Mouse (Mus musculus): ENCODE measurements at regions not wholly inside any gene's neighbourhood (a gene's known extent, or its start where the extent isn't known, plus 50 kb on each side); places are given as distances from the start of the nearest gene placed in this dataset.
"Not testable (repeated sequence)": the region's sequence is repeated elsewhere in the genome, so short reads cannot be mapped to it uniquely, and the experiment has no call there.

GRCm38 (mm10) chr12:113701841-113702240 lies 158.1 kb downstream of the Adam6a start:
- H3K4me1 ChIP-seq (ENCODE audit: control insufficient read depth, insufficient read depth, low read length); H3K4me3 ChIP-seq (replicated peaks; ENCODE audit: extremely low read depth, low read depth, low read length); DNase-seq: not testable (repeated sequence)
- WGBS = 51% methylated on average over 5 of the region's 5 CpGs

- not testable (repeated sequence) for H3K4me3 ChIP-seq (replicated peaks; ENCODE audit: extremely low read depth, low read depth, low read length); H3K4me1 ChIP-seq (ENCODE audit: control insufficient read depth, insufficient read depth, low read length)
- DNase-seq = peak; percentile 2
- 4% methylated on average over 1 of the region's 1 CpGs for WGBS
Measured at GRCm38 (mm10) chr12:113716406-113716805, 172.7 kb downstream of the Adam6a start.

- H3K4me1 ChIP-seq (ENCODE audit: control insufficient read depth, insufficient read depth, low read length) = no peaks in the 10 kb centered on the region
- H3K4me3 ChIP-seq (replicated peaks; ENCODE audit: extremely low read depth, low read depth, low read length) = no peak overlapping the region
- DNase-seq = no peak
- no peak for TF ChIP-seq POLR2A (IDR thresholded peaks at IDR 0.05; ENCODE audit: borderline replicate concordance, extremely low read depth, low read depth, low read length)
- TF ChIP-seq CTCF (IDR thresholded peaks at IDR 0.05; ENCODE audit: insufficient read depth, low read length) = no peak
- WGBS = 53% methylated on average over 4 of the region's 4 CpGs
Measured at GRCm38 (mm10) chr12:113735847-113736246, 192.1 kb downstream of the Adam6a start.

- 52% methylated on average over 1 of the region's 1 CpGs for WGBS
- H3K4me3 ChIP-seq (replicated peaks; ENCODE audit: extremely low read depth, low read depth, low read length) = no peak overlapping the region
- DNase-seq = no peak
- TF ChIP-seq CTCF (IDR thresholded peaks at IDR 0.05; ENCODE audit: insufficient read depth, low read length) (no peak), POLR2A (IDR thresholded peaks at IDR 0.05; ENCODE audit: borderline replicate concordance, extremely low read depth, low read depth, low read length) (no peak)
- no peaks in the 10 kb centered on the region for H3K4me1 ChIP-seq (ENCODE audit: control insufficient read depth, insufficient read depth, low read length)
Measured at GRCm38 (mm10) chr12:113746277-113746676, 202.6 kb downstream of the Adam6a start.

GRCm38 (mm10) chr12:113747987-113748386 lies 204.3 kb downstream of the Adam6a start:
- DNase-seq = no peak
- H3K4me3 ChIP-seq (replicated peaks; ENCODE audit: extremely low read depth, low read depth, low read length) = no peak overlapping the region
- no peaks in the 10 kb centered on the region for H3K4me1 ChIP-seq (ENCODE audit: control insufficient read depth, insufficient read depth, low read length)
- TF ChIP-seq POLR2A (IDR thresholded peaks at IDR 0.05; ENCODE audit: borderline replicate concordance, extremely low read depth, low read depth, low read length) = no peak
- no peak for TF ChIP-seq CTCF (IDR thresholded peaks at IDR 0.05; ENCODE audit: insufficient read depth, low read length)

GRCm38 (mm10) chr12:113769587-113769986 lies 225.9 kb downstream of the Adam6a start:
- DNase-seq = no peak
- Histone ChIP-seq H3K4me1 (ENCODE audit: control insufficient read depth, insufficient read depth, low read length) (no peaks in the 10 kb centered on the region), H3K4me3 (replicated peaks; ENCODE audit: extremely low read depth, low read depth, low read length) (no peak overlapping the region)
- TF ChIP-seq CTCF (IDR thresholded peaks at IDR 0.05; ENCODE audit: insufficient read depth, low read length) (no peak), POLR2A (IDR thresholded peaks at IDR 0.05; ENCODE audit: borderline replicate concordance, extremely low read depth, low read depth, low read length) (no peak)
- WGBS = 39% methylated on average over 1 of the region's 1 CpGs

GRCm38 (mm10) chr12:113795876-113796275 lies 252.2 kb downstream of the Adam6a start:
- DNase-seq; H3K4me1 ChIP-seq (ENCODE audit: control insufficient read depth, insufficient read depth, low read length): not testable (repeated sequence)
- WGBS = 0% methylated on average over 1 of the region's 1 CpGs

GRCm38 (mm10) chr12:113826377-113826776 lies 282.7 kb downstream of the Adam6a start:
- DNase-seq = no peak
- TF ChIP-seq CTCF (IDR thresholded peaks at IDR 0.05; ENCODE audit: insufficient read depth, low read length) = no peak
- TF ChIP-seq POLR2A (IDR thresholded peaks at IDR 0.05; ENCODE audit: borderline replicate concordance, extremely low read depth, low read depth, low read length) = no peak
- no peaks in the 10 kb centered on the region for H3K4me1 ChIP-seq (ENCODE audit: control insufficient read depth, insufficient read depth, low read length)
- no peak overlapping the region for H3K4me3 ChIP-seq (replicated peaks; ENCODE audit: extremely low read depth, low read depth, low read length)
- WGBS = 55% methylated on average over 5 of the region's 5 CpGs

More at GRCm38 (mm10) chr12:113795876-113796275, 252.2 kb downstream of the Adam6a start:
- not testable (repeated sequence) for H3K4me3 ChIP-seq (replicated peaks; ENCODE audit: extremely low read depth, low read depth, low read length)

- WGBS = 44% methylated on average over 4 of the region's 4 CpGs
- no peak for TF ChIP-seq POLR2A (IDR thresholded peaks at IDR 0.05; ENCODE audit: borderline replicate concordance, extremely low read depth, low read depth, low read length)
- no peak for TF ChIP-seq CTCF (IDR thresholded peaks at IDR 0.05; ENCODE audit: insufficient read depth, low read length)
- no peak for DNase-seq
- H3K4me1 ChIP-seq (ENCODE audit: control insufficient read depth, insufficient read depth, low read length) = no peaks in the 10 kb centered on the region
- no peak overlapping the region for H3K4me3 ChIP-seq (replicated peaks; ENCODE audit: extremely low read depth, low read depth, low read length)
Measured at GRCm38 (mm10) chr12:113858893-113859292, 315.2 kb downstream of the Adam6a start.

- 20% methylated on average over 2 of the region's 2 CpGs for WGBS
- no peak for TF ChIP-seq CTCF (IDR thresholded peaks at IDR 0.05; ENCODE audit: insufficient read depth, low read length)
- TF ChIP-seq POLR2A (IDR thresholded peaks at IDR 0.05; ENCODE audit: borderline replicate concordance, extremely low read depth, low read depth, low read length) = no peak
- Histone ChIP-seq H3K4me1 (ENCODE audit: control insufficient read depth, insufficient read depth, low read length) (no peaks in the 10 kb centered on the region), H3K4me3 (replicated peaks; ENCODE audit: extremely low read depth, low read depth, low read length) (no peak overlapping the region)
- no peak for DNase-seq
Measured at GRCm38 (mm10) chr12:113878826-113879225, 335.1 kb downstream of the Adam6a start.

- no peak for DNase-seq
- TF ChIP-seq POLR2A (IDR thresholded peaks at IDR 0.05; ENCODE audit: borderline replicate concordance, extremely low read depth, low read depth, low read length) = no peak
- no peak for TF ChIP-seq CTCF (IDR thresholded peaks at IDR 0.05; ENCODE audit: insufficient read depth, low read length)
- no peaks in the 10 kb centered on the region for H3K4me1 ChIP-seq (ENCODE audit: control insufficient read depth, insufficient read depth, low read length)
- H3K4me3 ChIP-seq (replicated peaks; ENCODE audit: extremely low read depth, low read depth, low read length) = no peak overlapping the region
- 22% methylated on average over 4 of the region's 4 CpGs for WGBS
Measured at GRCm38 (mm10) chr12:113896152-113896551, 352.4 kb downstream of the Adam6a start.

Measured in lung, adult 2 months (tissue).